Mouse (Mus musculus): Measurements from ENCODE around the gene Kcnd1. TPM values are rescaled to one million over a fixed set of nuclear protein-coding genes. Genes with fewer than 3 reads are reported as not detected.

Gene Kcnd1
- 3.1 and 5.4 TPM in 2 replicates for total RNA-seq (2012; rRNA removed)

GRCm38 (mm10) chrX:7821865-7822779, at the start of gene Kcnd1:
TSS of gene Kcnd1 (plus strand) at chrX:7822289.
- in situ Hi-C loops (cut with MboI; ENCODE audit: low sequenced_read_pairs in 2 of 2, unreplicated experiment in 2 of 2): no loop called here
- Histone ChIP-seq H3K9me3 (ENCODE audit: control insufficient read depth, insufficient read depth, low read depth, low read length) (no peaks in the 10 kb centered on the region), H3K9ac (ENCODE audit: insufficient read depth, low read depth, low read length, poor library complexity, severe bottlenecking) (peak within 1 kb of the TSS; percentile 26), H3K27ac (ENCODE audit: insufficient read depth, low read depth, low read length, poor library complexity, severe bottlenecking) (peak within 1 kb of the TSS; percentile 40; the same call in 1 of the 2 replicates), H3K4me1 (ENCODE audit: control insufficient read depth in 2 of 2, insufficient read depth in 2 of 2, low read length in 2 of 2, poor library complexity in 1 of 2) (peaks cover 0 to 6% of the 10 kb centered on the region in 2 experiments; a peak in 1 of 4 replicates), H3K4me3 (ENCODE audit: insufficient read depth in 1 of 2, low read depth in 1 of 2, low read length in 2 of 2, poor library complexity in 1 of 2, severe bottlenecking in 1 of 2) (peak within 1 kb of the TSS; percentile 63 to 70), H3K36me3 (ENCODE audit: control insufficient read depth, insufficient read depth, low read length, poor library complexity, severe bottlenecking) (peaks cover 10% of the 10 kb centered on the region; the same call in 1 of the 2 replicates)
- TF ChIP-seq MAFK (IDR thresholded peaks at IDR 0.05; ENCODE audit: insufficient read depth, low read depth, low read length) (no peak), ZC3H11A (IDR thresholded peaks at IDR 0.05; ENCODE audit: borderline replicate concordance, low read depth, low read length) (no peak), ZNF384 (IDR thresholded peaks at IDR 0.05; ENCODE audit: low read depth, low read length) (no peak), HCFC1 (IDR thresholded peaks at IDR 0.05; ENCODE audit: borderline replicate concordance, insufficient read depth, low read length) (no peak), CHD2 (IDR thresholded peaks at IDR 0.05; ENCODE audit: low read depth, low read length) (no peak)
- DNase-seq (ENCODE audit: low read depth, low spot score): peak; percentile 34

- TF ChIP-seq MAFK (IDR thresholded peaks at IDR 0.05; ENCODE audit: insufficient read depth, low read depth, low read length) (no peak), HCFC1 (IDR thresholded peaks at IDR 0.05; ENCODE audit: borderline replicate concordance, insufficient read depth, low read length) (no peak), ZC3H11A (IDR thresholded peaks at IDR 0.05; ENCODE audit: borderline replicate concordance, low read depth, low read length) (no peak), CHD2 (IDR thresholded peaks at IDR 0.05; ENCODE audit: low read depth, low read length) (no peak), ZNF384 (IDR thresholded peaks at IDR 0.05; ENCODE audit: low read depth, low read length) (no peak)
- Histone ChIP-seq H3K36me3 (ENCODE audit: control insufficient read depth, insufficient read depth, low read length, poor library complexity, severe bottlenecking) (peaks cover 60% of the 10 kb centered on the region), H3K9ac (ENCODE audit: insufficient read depth, low read depth, low read length, poor library complexity, severe bottlenecking) (no peak overlapping the region), H3K4me1 (ENCODE audit: control insufficient read depth in 2 of 2, insufficient read depth in 2 of 2, low read length in 2 of 2, poor library complexity in 1 of 2) (peaks cover 0 to 21% of the 10 kb centered on the region in 2 experiments; a peak in 1 of 4 replicates), H3K27ac (ENCODE audit: insufficient read depth, low read depth, low read length, poor library complexity, severe bottlenecking) (no peak overlapping the region), H3K4me3 (ENCODE audit: insufficient read depth in 1 of 2, low read depth in 1 of 2, low read length in 2 of 2, poor library complexity in 1 of 2, severe bottlenecking in 1 of 2) (no peak overlapping the region), H3K9me3 (ENCODE audit: control insufficient read depth, insufficient read depth, low read depth, low read length) (no peaks in the 10 kb centered on the region)
- in situ Hi-C loops (cut with MboI; ENCODE audit: low sequenced_read_pairs in 2 of 2, unreplicated experiment in 2 of 2): no loop called here
- DNase-seq (ENCODE audit: low read depth, low spot score): no peak
Measured at GRCm38 (mm10) chrX:7772766-7773165, 49.3 kb upstream of the Kcnd1 start.

- H3K27ac ChIP-seq (ENCODE audit: insufficient read depth, low read depth, low read length, poor library complexity, severe bottlenecking): peak overlapping the region; percentile 32
- TF ChIP-seq ZNF384 (IDR thresholded peaks at IDR 0.05; ENCODE audit: low read depth, low read length) (no peak), CHD2 (IDR thresholded peaks at IDR 0.05; ENCODE audit: low read depth, low read length) (no peak), HCFC1 (IDR thresholded peaks at IDR 0.05; ENCODE audit: borderline replicate concordance, insufficient read depth, low read length) (no peak), ZC3H11A (IDR thresholded peaks at IDR 0.05; ENCODE audit: borderline replicate concordance, low read depth, low read length) (no peak), MAFK (IDR thresholded peaks at IDR 0.05; ENCODE audit: insufficient read depth, low read depth, low read length) (no peak)
- no peaks in the 10 kb centered on the region for H3K9me3 ChIP-seq (ENCODE audit: control insufficient read depth, insufficient read depth, low read depth, low read length)
- in situ Hi-C loops (cut with MboI; ENCODE audit: low sequenced_read_pairs in 2 of 2, unreplicated experiment in 2 of 2): no loop called here
- no peak overlapping the region for H3K4me3 ChIP-seq (ENCODE audit: insufficient read depth in 1 of 2, low read depth in 1 of 2, low read length in 2 of 2, poor library complexity in 1 of 2, severe bottlenecking in 1 of 2)
- H3K9ac ChIP-seq (ENCODE audit: insufficient read depth, low read depth, low read length, poor library complexity, severe bottlenecking): no peak overlapping the region
- no peak for DNase-seq (ENCODE audit: low read depth, low spot score)
- H3K4me1 ChIP-seq (ENCODE audit: control insufficient read depth in 2 of 2, insufficient read depth in 2 of 2, low read length in 2 of 2, poor library complexity in 1 of 2): peaks cover 0 to 21% of the 10 kb centered on the region in 2 experiments; a peak in 1 of 4 replicates
- H3K36me3 ChIP-seq (ENCODE audit: control insufficient read depth, insufficient read depth, low read length, poor library complexity, severe bottlenecking): peaks cover 38% of the 10 kb centered on the region
Measured at GRCm38 (mm10) chrX:7775501-7776205, 46.4 kb upstream of the Kcnd1 start.

- DNase-seq (ENCODE audit: low read depth, low spot score): no peak
- Histone ChIP-seq H3K27ac (ENCODE audit: insufficient read depth, low read depth, low read length, poor library complexity, severe bottlenecking) (no peak overlapping the region), H3K4me3 (ENCODE audit: insufficient read depth in 1 of 2, low read depth in 1 of 2, low read length in 2 of 2, poor library complexity in 1 of 2, severe bottlenecking in 1 of 2) (no peak overlapping the region), H3K4me1 (ENCODE audit: control insufficient read depth in 2 of 2, insufficient read depth in 2 of 2, low read length in 2 of 2, poor library complexity in 1 of 2) (peaks cover 0 to 21% of the 10 kb centered on the region in 2 experiments; a peak in 1 of 4 replicates), H3K9ac (ENCODE audit: insufficient read depth, low read depth, low read length, poor library complexity, severe bottlenecking) (no peak overlapping the region), H3K36me3 (ENCODE audit: control insufficient read depth, insufficient read depth, low read length, poor library complexity, severe bottlenecking) (peaks cover 30% of the 10 kb centered on the region), H3K9me3 (ENCODE audit: control insufficient read depth, insufficient read depth, low read depth, low read length) (no peaks in the 10 kb centered on the region)
- TF ChIP-seq CHD2 (IDR thresholded peaks at IDR 0.05; ENCODE audit: low read depth, low read length): no peak
- TF ChIP-seq ZC3H11A (IDR thresholded peaks at IDR 0.05; ENCODE audit: borderline replicate concordance, low read depth, low read length): no peak
- no peak for TF ChIP-seq MAFK (IDR thresholded peaks at IDR 0.05; ENCODE audit: insufficient read depth, low read depth, low read length)
- no peak for TF ChIP-seq HCFC1 (IDR thresholded peaks at IDR 0.05; ENCODE audit: borderline replicate concordance, insufficient read depth, low read length)
- no peak for TF ChIP-seq ZNF384 (IDR thresholded peaks at IDR 0.05; ENCODE audit: low read depth, low read length)
- in situ Hi-C loops (cut with MboI; ENCODE audit: low sequenced_read_pairs in 2 of 2, unreplicated experiment in 2 of 2): no loop called here
Measured at GRCm38 (mm10) chrX:7776329-7777082, 45.6 kb upstream of the Kcnd1 start.

Measured in ES-E14 (cell line).